Mouse (Mus musculus) kidney, adult 2 months (tissue): Measurements from ENCODE around the gene Tbca.

Source experiments
- CTCF ChIP-seq: fragments of 200-500 bp; conservative IDR thresholded peaks from 2 replicates; pipeline ENCODE4 v1.5.1; 2011; ENCODE audit warnings: low read depth, mild to moderate bottlenecking, control low read depth, low read length, moderate library complexity, mixed read lengths; ENCODE audit not compliant: insufficient read depth, insufficient read length
- POLR2A ChIP-seq: fragments of 200-500 bp; IDR thresholded peaks from one replicate; pipeline ENCODE4 v1.6.1; 2011; ENCODE audit warnings: low read depth, low read length, control low read depth

GRCm38 (mm10) chr13:94809724-94810123 lies 21.0 kb downstream of the Tbca start:
- peak; percentile 32 for TF ChIP-seq CTCF
- no peak for TF ChIP-seq POLR2A
